ENCODE assay signal across 35 mouse cellular contexts in the genomic region with DNA sequence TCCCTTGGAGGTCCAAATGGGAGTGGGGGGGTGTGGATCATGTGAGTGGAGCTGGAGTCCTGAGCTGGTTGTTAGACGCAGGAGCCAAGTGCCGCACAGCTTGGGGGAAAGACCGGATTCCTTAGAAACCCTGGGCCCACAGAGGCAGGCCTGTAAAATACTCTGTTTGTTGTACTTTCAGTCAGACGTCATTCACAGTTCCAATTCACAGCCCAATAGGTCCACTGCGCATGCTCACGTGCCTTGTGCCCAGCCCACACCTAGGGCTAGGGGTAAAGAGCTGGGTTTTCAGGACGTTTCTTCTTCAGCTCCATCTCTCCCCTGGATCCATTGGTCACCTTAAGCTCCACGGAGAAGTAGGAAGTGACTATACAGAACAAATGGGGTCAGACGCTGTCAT. TPM values are rescaled to one million over a fixed set of nuclear protein-coding genes. Genes with fewer than 3 reads are reported as not detected.
DNase-seq lines count a peak whose midpoint lies in the region; ATAC-seq and TF ChIP-seq lines count a peak whose summit lies in the region.
"Had no signal": no experiment of that assay in that cellular context is flagged by ENCODE, and none has a peak within 500 bp of the region (broad histone marks: within the 10 kb centered on the region; RNA-seq: fewer than 3 reads in every experiment).

No protein-coding gene starts in this region.

- TF ChIP-seq CTCF in gastrocnemius, adult 2 months (IDR thresholded peaks at IDR 0.05) = no peak
- TF ChIP-seq CTCF in lung, postnatal 0 days (IDR thresholded peaks at IDR 0.05) = no peak

- no peak overlapping the region for H3K4me2 ChIP-seq in lung, postnatal 0 days (replicated peaks; ENCODE audit: low read depth, low read length)
- no peak overlapping the region for H3K4me2 ChIP-seq in limb, embryonic 14.5 days (replicated peaks; ENCODE audit: low read depth, low read length, severe bottlenecking)
- H3K4me2 ChIP-seq: heart, embryonic 15.5 days; hindbrain, embryonic 14.5 days; kidney, embryonic 15.5 days; liver, embryonic 15.5 days; lung, embryonic 15.5 days; midbrain, embryonic 13.5 days; stomach, embryonic 15.5 days had no signal

- intact Hi-C loops in gastrocnemius, adult 2 months (cut with DNase I) = no loop called here

- H3K4me3 ChIP-seq in gastrocnemius, adult 2 months = no peak overlapping the region; the same call in 1 of the 2 replicates
- H3K4me3 ChIP-seq in lung, postnatal 0 days (ENCODE audit: low read depth, low read length) = no peak overlapping the region
- no peak overlapping the region for H3K4me3 ChIP-seq in brown adipose tissue, adult 24 weeks (ENCODE audit: insufficient read depth, low read depth, low read length)
- no peak overlapping the region for H3K4me3 ChIP-seq in limb, embryonic 14.5 days (replicated peaks; ENCODE audit: low read length)
- H3K4me3 ChIP-seq: heart, embryonic 10.5 days; heart, embryonic 15.5 days; kidney, embryonic 15.5 days; liver, embryonic 15.5 days; lung, embryonic 15.5 days; midbrain, embryonic 13.5 days; stomach, embryonic 15.5 days had no signal

- no peak overlapping the region for H3K9ac ChIP-seq in lung, postnatal 0 days (replicated peaks; ENCODE audit: low read depth)
- no peak overlapping the region for H3K9ac ChIP-seq in limb, embryonic 14.5 days (ENCODE audit: low read depth, low read length, severe bottlenecking)
- H3K9ac ChIP-seq: forebrain, postnatal 0 days; heart, embryonic 15.5 days; hindbrain, embryonic 14.5 days; kidney, embryonic 15.5 days; liver, embryonic 15.5 days; lung, embryonic 15.5 days; midbrain, embryonic 13.5 days; stomach, embryonic 15.5 days had no signal

- no peak for TF ChIP-seq POLR2A in limb, embryonic 14.5 days (IDR thresholded peaks at IDR 0.05; ENCODE audit: borderline replicate concordance, extremely low read depth, insufficient read depth, insufficient read length)

- no peaks in the 10 kb centered on the region for H3K27me3 ChIP-seq in lung, postnatal 0 days (replicated peaks; ENCODE audit: insufficient read depth, low read length)
- H3K27me3 ChIP-seq in limb, embryonic 14.5 days (ENCODE audit: control insufficient read depth, insufficient read depth, low read length) = no peaks in the 10 kb centered on the region
- H3K27me3 ChIP-seq: heart, embryonic 15.5 days; stomach, embryonic 15.5 days had no signal

- 53% methylated on average over 9 of the region's 9 CpGs for WGBS in lung, postnatal 0 days
- WGBS in limb, embryonic 14.5 days = 43% methylated on average over 9 of the region's 9 CpGs

- ATAC-seq in lung, postnatal 0 days = 0 out of 2 replicates have a peak, but pooled peaks have one; percentile 8
- ATAC-seq in limb, embryonic 14.5 days (ENCODE audit: low FRiP score, low read depth) = no peak
- ATAC-seq: activated CD4-positive, CD25-positive, alpha-beta regulatory T cell, adult 4 months; CD4-positive, CD25-positive, alpha-beta regulatory T cell, adult 4 months; forebrain, postnatal 0 days had no signal

- no peaks in the 10 kb centered on the region for H3K9me3 ChIP-seq in lung, postnatal 0 days (ENCODE audit: low read length)
- H3K9me3 ChIP-seq in limb, embryonic 14.5 days (ENCODE audit: control insufficient read depth, low read length) = no peaks in the 10 kb centered on the region
- H3K9me3 ChIP-seq: heart, embryonic 10.5 days; heart, embryonic 15.5 days; liver, embryonic 15.5 days; lung, embryonic 15.5 days; midbrain, embryonic 13.5 days; stomach, embryonic 15.5 days had no signal

- no peak for DNase-seq in gastrocnemius, adult 2 months
- DNase-seq in gastrocnemius, postnatal 4 days (ENCODE audit: low spot score in 2 of 2) = no peak
- no peak for DNase-seq in lung, postnatal 0 days (ENCODE audit: low spot score)
- DNase-seq in lung, adult 18-20 months = no peak
- DNase-seq in limb, embryonic 14.5 days (ENCODE audit: low spot score) = peak; percentile 34
- no peak for DNase-seq in urinary bladder, postnatal 10 days (ENCODE audit: low spot score)
- DNase-seq: adrenal gland, adult 2 months; cerebellum, adult 11-12 months; cerebellum, adult 9-11 months; forebrain, postnatal 0 days; gastrocnemius, postnatal 10 days; lung, postnatal 36 days; right cerebral cortex, postnatal 25 days; thymus, adult 18-20 months; thymus, postnatal 25 days had no signal

- no peak for TF ChIP-seq EP300 in lung, postnatal 0 days (IDR thresholded peaks at IDR 0.05)

- H3K27ac ChIP-seq in gastrocnemius, adult 2 months = peak overlapping the region; percentile 43
- no peak overlapping the region for H3K27ac ChIP-seq in lung, postnatal 0 days (ENCODE audit: low read length)
- peak overlapping the region; percentile 93 for H3K27ac ChIP-seq in brown adipose tissue, adult 24 weeks (replicated peaks; ENCODE audit: low read depth, low read length)
- H3K27ac ChIP-seq in limb, embryonic 14.5 days (replicated peaks; ENCODE audit: low read depth, low read length) = no peak overlapping the region
- H3K27ac ChIP-seq: heart, embryonic 10.5 days; heart, embryonic 15.5 days; hindbrain, embryonic 14.5 days; kidney, embryonic 15.5 days; liver, embryonic 15.5 days; lung, embryonic 15.5 days; midbrain, embryonic 13.5 days; stomach, embryonic 15.5 days had no signal

- no peaks in the 10 kb centered on the region for H3K36me3 ChIP-seq in lung, postnatal 0 days (ENCODE audit: insufficient read depth, low read length)
- H3K36me3 ChIP-seq in limb, embryonic 14.5 days (ENCODE audit: control insufficient read depth, insufficient read depth, low read length) = no peaks in the 10 kb centered on the region
- H3K36me3 ChIP-seq: heart, embryonic 15.5 days; kidney, embryonic 15.5 days; liver, embryonic 15.5 days; lung, embryonic 15.5 days; midbrain, embryonic 13.5 days; stomach, embryonic 15.5 days had no signal

- H3K4me1 ChIP-seq in lung, postnatal 0 days (ENCODE audit: insufficient read depth, low read depth, low read length) = no peaks in the 10 kb centered on the region
- H3K4me1 ChIP-seq in brown adipose tissue, adult 24 weeks (ENCODE audit: control insufficient read depth, insufficient read depth, insufficient read length, low read length) = peaks cover 24% of the 10 kb centered on the region
- peaks cover 16% of the 10 kb centered on the region for H3K4me1 ChIP-seq in limb, embryonic 14.5 days (ENCODE audit: control insufficient read depth, insufficient read depth, low read length)
- H3K4me1 ChIP-seq: lung, embryonic 15.5 days had no signal

RNA-seq across cellular contexts. Expression of a gene that starts 2.8 kb away (rescaled TPM):
- 10 to 100 TPM; 11.6 to 34.5 TPM for total RNA-seq in gastrocnemius, adult 2 months (2021)
- total RNA-seq in gastrocnemius, postnatal 4 days (2021) = 100 to 1,000 TPM; 212 to 220 TPM
- not detected in 2 replicates for polyA plus RNA-seq in lung, postnatal 0 days (2015; fragmentation: Nextera tagmentation; extraction: Ambion mirVana)
- not detected in 2 replicates for polyA plus RNA-seq in brown adipose tissue, adult 24 weeks (2012; ENCODE audit: insufficient read depth, insufficient read length, missing spikeins)
- 162 and 165 TPM in 2 replicates for polyA plus RNA-seq in limb, embryonic 14.5 days (2012; rRNA removed)
- polyA plus RNA-seq in limb, embryonic 14.5 days (2014; fragmentation: Nextera tagmentation; extraction: Ambion mirVana) = 118 and 149 TPM in 2 replicates
- total RNA-seq: adrenal gland, adult 2 months; granulocyte monocyte progenitor cell, adult 5-6 weeks; heart, postnatal 25 days; layer of hippocampus, adult 18-20 months; layer of hippocampus, postnatal 14 days; left cerebral cortex, adult 8-10 months; left cerebral cortex, postnatal 36 days; liver, adult 2 months; megakaryocyte, adult 5-6 weeks; neutrophil, adult 5-6 weeks had no signal
- polyA plus RNA-seq: activated CD4-positive, CD25-positive, alpha-beta regulatory T cell, adult 4 months; adrenal gland, adult 2 months; CD4-positive, CD25-positive, alpha-beta regulatory T cell, adult 4 months; liver, adult 2 months; midbrain, embryonic 13.5 days had no signal

RNA-seq across cellular contexts. Expression of a gene that starts 40.1 kb away (rescaled TPM):
- under 1 TPM; 0.42 to 0.46 TPM for total RNA-seq in gastrocnemius, adult 2 months (2021)
- total RNA-seq in gastrocnemius, postnatal 4 days (2021) = 10 to 100 TPM; 25.5 to 26.2 TPM
- polyA plus RNA-seq in lung, postnatal 0 days (2015; fragmentation: Nextera tagmentation; extraction: Ambion mirVana) = 4.5 TPM in 2 replicates
- 1.7 TPM in 1 of 2 replicates, not detected in the other for polyA plus RNA-seq in brown adipose tissue, adult 24 weeks (2012; ENCODE audit: insufficient read depth, insufficient read length, missing spikeins)
- 32.3 and 38.9 TPM in 2 replicates for polyA plus RNA-seq in limb, embryonic 14.5 days (2012; rRNA removed)
- 10.1 and 10.9 TPM in 2 replicates for polyA plus RNA-seq in limb, embryonic 14.5 days (2014; fragmentation: Nextera tagmentation; extraction: Ambion mirVana)

RNA-seq across cellular contexts. Expression of a gene that starts 57.4 kb away (rescaled TPM):
- under 1 TPM; 0.20 to 0.31 TPM for total RNA-seq in gastrocnemius, adult 2 months (2021)
- total RNA-seq in gastrocnemius, postnatal 4 days (2021) = under 1 TPM; 0.61 to 0.78 TPM
- polyA plus RNA-seq in lung, postnatal 0 days (2015; fragmentation: Nextera tagmentation; extraction: Ambion mirVana) = 4.8 and 4.9 TPM in 2 replicates
- polyA plus RNA-seq in brown adipose tissue, adult 24 weeks (2012; ENCODE audit: insufficient read depth, insufficient read length, missing spikeins) = 41.1 and 67.9 TPM in 2 replicates
- polyA plus RNA-seq in limb, embryonic 14.5 days (2012; rRNA removed) = 2.0 and 3.6 TPM in 2 replicates
- 1.4 and 2.0 TPM in 2 replicates for polyA plus RNA-seq in limb, embryonic 14.5 days (2014; fragmentation: Nextera tagmentation; extraction: Ambion mirVana)
- total RNA-seq: granulocyte monocyte progenitor cell, adult 5-6 weeks; megakaryocyte, adult 5-6 weeks; neutrophil, adult 5-6 weeks had no signal

Comparison
In these comparisons a context has a peak if more than half of its experiments do, and no peak if none do; other contexts are left out.
1. H3K27ac ChIP-seq: peak in gastrocnemius, adult 2 months (single experiment) and brown adipose tissue, adult 24 weeks (single experiment); none in lung, postnatal 0 days (single experiment) and limb, embryonic 14.5 days (single experiment).
2. RNA of a gene that starts 2.8 kb away (polyA plus RNA-seq): 118 to 165 TPM in limb, embryonic 14.5 days; not detected in lung, postnatal 0 days and not detected in brown adipose tissue, adult 24 weeks; every median in the first group is over 10 times any median in the second.